Mouse (Mus musculus) left cerebral cortex, postnatal 25 days (tissue): Measurements from ENCODE around the gene Depdc5. TPM values are rescaled to one million over a fixed set of nuclear protein-coding genes. Genes with fewer than 3 reads are reported as not detected.
A peak's percentile ranks its signal among the peaks of the same experiment; 100 is the strongest.
"Not testable (repeated sequence)": the region's sequence is repeated elsewhere in the genome, so short reads cannot be mapped to it uniquely, and the experiment has no call there.

ENCODE experiments used
- DNase-seq, 2 experiments: peaks; one replicate each; pipeline ENCODE4 v3.0.0; 2022; ENCODE audit warnings: low spot score in 2 of 2, mixed read lengths in 1 of 2
- intact Hi-C: fragments of 180-260 bp; cut with DNase I; formaldehyde crosslinking; loops from one replicate; pipeline ENCODE4 v1.15.1; 2025
- total RNA-seq, 2 experiments: library from RNA; stranded (reverse); gene quantifications; 2 replicates each; pipeline ENCODE4 v1.2.3; 2021

Gene Depdc5
- total RNA-seq, 2 experiments from 2014 or later: 62.2 to 68.6 TPM

- DNase-seq: no peak
- intact Hi-C loops: no loop called here
Observed at GRCm38 (mm10) chr5:32872346-32872745, 8.8 kb downstream of the Depdc5 start.

GRCm38 (mm10) chr5:32886739-32887138, 23.2 kb downstream of the Depdc5 start:
- DNase-seq: no peak

GRCm38 (mm10) chr5:32907496-32907895, 44.0 kb downstream of the Depdc5 start:
- DNase-seq: no peak
- intact Hi-C loops: no loop called here

More at GRCm38 (mm10) chr5:32886739-32887138, 23.2 kb downstream of the Depdc5 start:
- intact Hi-C loops: no loop called here

GRCm38 (mm10) chr5:32914071-32914470, 50.6 kb downstream of the Depdc5 start:
- intact Hi-C loops: no loop called here

GRCm38 (mm10) chr5:32919281-32919680, 55.8 kb downstream of the Depdc5 start:
- DNase-seq, intact Hi-C loops: not testable (repeated sequence)

More at GRCm38 (mm10) chr5:32914071-32914470, 50.6 kb downstream of the Depdc5 start:
- no peak for DNase-seq

GRCm38 (mm10) chr5:32922906-32923305, 59.4 kb downstream of the Depdc5 start:
- DNase-seq: peak in 1 of 2 experiments; percentile 57
- intact Hi-C loops: loop anchor here (5.0 kb wide), 1 partner anchor 109 kb away; no protein-coding TSS in a partner anchor

- intact Hi-C loops: no loop called here
Observed at GRCm38 (mm10) chr5:32930761-32931160, 67.3 kb downstream of the Depdc5 start.

GRCm38 (mm10) chr5:32934654-32935053, 71.2 kb downstream of the Depdc5 start:
- intact Hi-C loops: no loop called here
- no peak for DNase-seq

More at GRCm38 (mm10) chr5:32930761-32931160, 67.3 kb downstream of the Depdc5 start:
- DNase-seq: peak; percentile 59 to 91

- intact Hi-C loops: no loop called here
- no peak for DNase-seq
Observed at GRCm38 (mm10) chr5:32940586-32940985, 77.1 kb downstream of the Depdc5 start.

GRCm38 (mm10) chr5:32941209-32941924, 77.9 kb downstream of the Depdc5 start:
- intact Hi-C loops: no loop called here
- no peak for DNase-seq

- peak; percentile 25 to 81 for DNase-seq
- intact Hi-C loops: loop anchor here (2.0 kb wide), 1 partner anchor 41 kb away; no protein-coding TSS in a partner anchor
Observed at GRCm38 (mm10) chr5:32950077-32950476, 86.6 kb downstream of the Depdc5 start.

GRCm38 (mm10) chr5:32950702-32951274, 87.3 kb downstream of the Depdc5 start:
- peak in 1 of 2 experiments; percentile 22 for DNase-seq
- intact Hi-C loops: loop anchor here (2.0 kb wide), 1 partner anchor 40 kb away; no protein-coding TSS in a partner anchor

GRCm38 (mm10) chr5:32955716-32956115, 92.2 kb downstream of the Depdc5 start:
- peak in 1 of 2 experiments; percentile 37 for DNase-seq
- intact Hi-C loops: no loop called here

- DNase-seq: no peak
- intact Hi-C loops: no loop called here
Observed at GRCm38 (mm10) chr5:32961616-32962015, 98.1 kb downstream of the Depdc5 start.

- DNase-seq: no peak
Observed at GRCm38 (mm10) chr5:32962581-32962980, 99.1 kb downstream of the Depdc5 start.

GRCm38 (mm10) chr5:32976541-32976940, 113.0 kb downstream of the Depdc5 start:
- intact Hi-C loops: no loop called here
- no peak for DNase-seq

More at GRCm38 (mm10) chr5:32962581-32962980, 99.1 kb downstream of the Depdc5 start:
- intact Hi-C loops: no loop called here

GRCm38 (mm10) chr5:32977179-32977578, 113.7 kb downstream of the Depdc5 start:
- intact Hi-C loops: no loop called here
- no peak for DNase-seq

- intact Hi-C loops: no loop called here
- DNase-seq: no peak
Observed at GRCm38 (mm10) chr5:32985379-32985778, 121.9 kb downstream of the Depdc5 start.

- intact Hi-C loops: no loop called here
Observed at GRCm38 (mm10) chr5:32987873-32988272, 124.4 kb downstream of the Depdc5 start.

GRCm38 (mm10) chr5:32989959-32990640, 126.6 kb downstream of the Depdc5 start:
- peak; percentile 73 to 94 for DNase-seq
- intact Hi-C loops: loop anchor here (1.0 to 5.0 kb wide), 6 partner anchors 11 to 42 kb away; partner anchors contain the start of gene Ywhah

More at GRCm38 (mm10) chr5:32987873-32988272, 124.4 kb downstream of the Depdc5 start:
- DNase-seq: no peak
